Mouse (Mus musculus) limb, embryonic 11.5 days (tissue): ENCODE measurements around the gene Fgf22. TPM values are rescaled to one million over a fixed set of nuclear protein-coding genes. Genes with fewer than 3 reads are reported as not detected.

ENCODE experiments used
- ATAC-seq: fragments of 200-750 bp; cut with Nextera tagmentation; 2 replicates; pipeline ENCODE4 v1.8.0; 2017; ENCODE audit warnings: low read depth; ENCODE audit not compliant: insufficient number of reproducible peaks, low FRiP score, low TSS enrichment
- DNase-seq: peaks from one replicate; pipeline ENCODE4 v3.0.0-alpha.2; 2015; ENCODE audit warnings: low spot score
- H3K27ac ChIP-seq: fragments of 300-500 bp; sonication (generic); replicated peaks from 2 replicates; pipeline ENCODE4 v1.5.1; 2014; ENCODE audit warnings: low read depth, mild to moderate bottlenecking, low read length
- H3K27me3 ChIP-seq: fragments of 300-500 bp; sonication (generic); 2 replicates; pipeline ENCODE4 v1.6.1; 2014; ENCODE audit warnings: mild to moderate bottlenecking, low read length, mixed read lengths; ENCODE audit not compliant: control insufficient read depth, insufficient read depth
- H3K36me3 ChIP-seq: fragments of 300-500 bp; sonication (generic); 2 replicates; pipeline ENCODE4 v1.6.1; 2014; ENCODE audit warnings: mild to moderate bottlenecking, low read length, moderate library complexity, mixed read lengths; ENCODE audit not compliant: control insufficient read depth, insufficient read depth
- H3K4me1 ChIP-seq: fragments of 300-500 bp; sonication (generic); 2 replicates; pipeline ENCODE4 v1.6.1; 2014; ENCODE audit warnings: low read length, mixed read lengths; ENCODE audit not compliant: control insufficient read depth, insufficient read depth
- H3K4me2 ChIP-seq: fragments of 300-500 bp; sonication (generic); 2 replicates; pipeline ENCODE4 v1.6.1; 2014; ENCODE audit warnings: low read depth, mild to moderate bottlenecking, moderate library complexity; ENCODE audit not compliant: severe bottlenecking
- H3K4me3 ChIP-seq: fragments of 300-500 bp; sonication (generic); 2 replicates; pipeline ENCODE4 v1.5.1; 2014; ENCODE audit warnings: low read depth, low read length
- H3K9ac ChIP-seq: fragments of 300-500 bp; sonication (generic); 2 replicates; pipeline ENCODE4 v1.6.1; 2014; ENCODE audit warnings: mild to moderate bottlenecking, low read length
- H3K9me3 ChIP-seq: fragments of 300-500 bp; sonication (generic); 2 replicates; pipeline ENCODE4 v1.6.1; 2016; ENCODE audit warnings: low read length; ENCODE audit not compliant: control insufficient read depth
- WGBS: fragments of 180-500 bp; shearing (Covaris S2); extraction: QIAGEN DNeasy Blood & Tissue Kit; methylation state at CpG from one replicate; pipeline ENCODE4 v1.1.7; 2014; 5-methylcytosine and 5-hydroxymethylcytosine counted together
- polyA plus RNA-seq: library from polyadenylated mRNA; unstranded; fragments of >200 nt; fragmentation: Nextera tagmentation; extraction: Ambion mirVana; gene quantifications from 2 replicates; pipeline ENCODE4 v1.2.1, GENCODE M21; 2014

Fgf22 gene
- polyA plus RNA-seq, 1 experiment from 2014 or later, result 0.33 TPM

DNA sequence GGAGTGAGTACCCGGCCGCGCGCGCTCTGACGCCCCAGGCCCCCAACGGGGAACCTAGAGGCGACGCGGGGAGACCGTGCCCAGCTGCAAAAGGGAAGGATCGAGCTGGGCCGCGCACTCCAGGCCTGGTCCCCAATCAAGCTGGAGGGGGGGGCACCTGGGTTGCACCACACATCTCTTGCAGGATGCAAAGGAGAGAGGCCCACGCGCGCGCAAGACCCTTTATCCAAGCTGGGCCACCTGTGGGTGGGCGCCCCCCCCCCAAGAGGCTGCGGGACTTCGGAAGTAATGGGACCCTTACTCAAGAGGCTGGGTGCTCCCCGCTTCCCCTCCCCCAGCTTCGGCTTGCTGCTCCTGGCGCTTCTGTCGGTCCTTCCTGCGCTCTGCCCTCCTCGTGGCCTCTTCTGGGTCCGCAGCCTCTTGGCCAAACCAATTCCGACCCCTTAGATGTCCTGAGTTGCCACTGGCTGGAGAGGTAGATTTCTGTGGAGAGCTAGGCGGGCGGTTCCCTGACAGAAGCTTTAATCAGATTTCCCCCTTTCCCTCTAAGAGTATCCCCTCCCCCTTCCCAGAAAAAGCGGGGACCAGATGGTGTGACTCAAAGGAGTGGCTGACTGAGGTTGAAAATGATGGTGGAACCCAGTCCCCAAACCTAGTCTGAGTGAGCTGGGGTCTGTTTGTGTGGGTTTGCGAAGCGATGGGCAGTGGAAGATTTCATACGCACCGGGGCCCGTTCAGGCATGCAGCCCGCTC, 39.0 kb downstream of the Fgf22 start:
- H3K27ac ChIP-seq, result peak overlapping the region; percentile 72
- peak overlapping the region; percentile 96 for H3K9ac ChIP-seq
- H3K27me3 ChIP-seq, result no peaks in the 10 kb centered on the region
- peaks cover 15% of the 10 kb centered on the region for H3K4me1 ChIP-seq
- 3% methylated on average over 38 of the region's 38 CpGs for WGBS
- H3K36me3 ChIP-seq, result no peaks in the 10 kb centered on the region
- peak overlapping the region; percentile 93 for H3K4me3 ChIP-seq
- no peaks in the 10 kb centered on the region for H3K9me3 ChIP-seq
- no peak for ATAC-seq
- peak overlapping the region; percentile 93 for H3K4me2 ChIP-seq
- DNase-seq, result peak; percentile 68

DNA sequence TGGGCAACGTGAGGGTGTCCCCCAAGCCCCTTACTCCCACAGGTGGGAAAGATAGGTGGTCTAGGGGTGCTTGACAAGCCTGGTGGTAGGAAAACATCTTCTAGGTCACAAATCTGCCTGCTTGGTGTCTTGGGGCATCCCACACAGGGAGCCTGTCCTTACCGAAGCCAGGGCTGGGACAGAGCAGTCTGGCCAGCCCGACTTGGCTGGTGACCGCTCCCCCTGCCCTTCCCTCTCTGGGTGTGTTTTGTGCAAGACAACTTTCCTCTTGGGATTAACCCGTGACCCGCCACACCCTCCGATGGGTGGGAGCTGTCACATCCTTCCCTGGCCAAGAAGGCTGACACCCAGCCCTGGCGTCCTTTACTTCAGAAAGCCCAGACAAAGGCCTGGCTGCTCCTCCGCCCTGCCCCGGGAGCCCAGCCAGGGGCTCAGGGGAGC, 39.6 kb downstream of the Fgf22 start:
- ATAC-seq (0 out of 2 replicates have a peak, but pooled peaks have one; percentile 21), DNase-seq (peak; percentile 48)
- peak overlapping the region; percentile 96 for H3K9ac ChIP-seq
- H3K9me3 ChIP-seq, result no peaks in the 10 kb centered on the region
- H3K27ac ChIP-seq, result peak overlapping the region; percentile 72; the same call in 1 of the 2 replicates
- no peaks in the 10 kb centered on the region for H3K36me3 ChIP-seq
- H3K4me1 ChIP-seq, result peaks cover 15% of the 10 kb centered on the region
- 7% methylated on average over 10 of the region's 10 CpGs for WGBS
- no peaks in the 10 kb centered on the region for H3K27me3 ChIP-seq
- peak overlapping the region; percentile 93 for H3K4me2 ChIP-seq
- H3K4me3 ChIP-seq, result peak overlapping the region; percentile 93

DNA sequence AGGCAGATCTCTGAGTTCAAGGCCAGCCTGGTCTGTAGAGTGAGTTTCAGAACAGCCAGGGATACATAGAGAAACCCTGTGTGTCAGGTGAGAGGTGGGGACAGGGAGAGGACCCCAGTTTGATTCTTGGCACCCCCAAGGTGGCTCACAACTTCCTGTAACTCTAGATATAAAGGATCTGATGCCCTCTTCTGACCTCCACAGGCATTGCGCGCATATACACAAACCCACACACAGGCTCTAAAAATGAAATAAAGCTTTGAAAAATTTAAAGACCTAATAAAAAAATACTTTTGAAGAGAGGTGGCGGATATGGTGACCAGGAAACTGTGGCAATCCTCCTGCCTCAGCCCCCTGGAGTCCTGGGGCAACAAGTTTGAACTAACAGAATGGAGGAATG, 41.0 kb downstream of the Fgf22 start:
- H3K4me3 ChIP-seq, result no peak overlapping the region
- no peak for ATAC-seq
- no peak for DNase-seq
- peaks cover 15% of the 10 kb centered on the region for H3K4me1 ChIP-seq
- H3K9ac ChIP-seq, result no peak overlapping the region
- no peaks in the 10 kb centered on the region for H3K27me3 ChIP-seq
- no peak overlapping the region for H3K4me2 ChIP-seq
- WGBS, result 92% methylated on average over 3 of the region's 3 CpGs
- no peaks in the 10 kb centered on the region for H3K36me3 ChIP-seq
- H3K27ac ChIP-seq, result no peak overlapping the region
- no peaks in the 10 kb centered on the region for H3K9me3 ChIP-seq

DNA sequence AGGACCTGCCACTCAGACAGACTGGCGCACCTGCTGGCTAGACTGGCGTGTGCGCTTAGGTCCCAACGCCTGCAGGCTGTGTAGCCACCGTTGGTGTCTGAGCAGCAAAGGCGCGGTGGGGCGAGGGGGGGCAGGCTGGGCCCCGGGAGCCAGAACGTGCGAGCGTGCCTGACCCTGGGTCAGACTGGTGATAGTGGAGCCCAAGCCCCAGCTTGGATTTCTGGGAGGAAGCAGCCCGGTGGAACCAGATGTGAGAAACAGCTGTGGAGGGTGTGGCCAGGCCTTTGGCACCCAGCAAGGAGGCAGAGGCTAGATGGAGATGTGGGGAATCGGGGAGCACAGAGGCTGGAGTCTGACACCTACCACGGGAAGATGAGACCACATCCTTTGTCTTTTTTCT, 42.5 kb downstream of the Fgf22 start:
- H3K4me2 ChIP-seq, result no peak overlapping the region
- WGBS, result 32% methylated on average over 15 of the region's 15 CpGs
- ATAC-seq (no peak), DNase-seq (peak; percentile 47)
- peaks cover 20% of the 10 kb centered on the region for H3K4me1 ChIP-seq
- H3K9ac ChIP-seq, result no peak overlapping the region
- H3K27me3 ChIP-seq, result no peaks in the 10 kb centered on the region
- H3K27ac ChIP-seq, result no peak overlapping the region
- H3K4me3 ChIP-seq, result no peak overlapping the region
- H3K9me3 ChIP-seq, result no peaks in the 10 kb centered on the region
- H3K36me3 ChIP-seq, result no peaks in the 10 kb centered on the region

DNA sequence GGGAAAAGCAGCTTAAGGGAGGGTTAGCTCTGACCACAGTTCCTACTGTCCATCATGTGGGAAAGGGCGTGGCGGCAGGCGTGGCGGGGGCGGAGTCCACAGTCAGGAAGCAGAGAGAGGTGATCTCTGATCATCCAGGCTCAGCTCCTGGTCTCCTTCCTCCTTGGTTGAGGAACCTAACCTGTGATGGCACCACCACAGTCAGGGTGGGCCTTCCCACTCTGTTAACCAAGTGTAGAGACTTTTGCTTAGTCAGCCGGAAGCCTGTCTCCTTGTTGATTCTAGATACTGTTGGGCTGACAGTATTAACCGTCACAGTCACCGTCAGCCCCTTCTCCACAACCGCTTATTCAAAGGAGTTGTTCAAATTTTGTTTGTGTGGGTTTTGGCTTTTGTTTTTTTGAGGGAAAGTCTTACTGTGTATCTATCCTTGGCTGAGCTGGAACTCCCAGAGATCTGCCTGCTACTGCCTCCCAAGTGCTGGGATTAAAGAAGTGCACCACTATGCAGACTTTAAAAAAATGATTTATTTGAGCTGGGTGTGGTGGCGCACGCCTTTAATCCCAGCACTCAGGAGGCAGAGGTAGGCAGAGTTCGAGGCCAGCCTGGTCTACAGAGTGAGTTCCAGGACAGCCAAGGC, 43.5 kb downstream of the Fgf22 start:
- ATAC-seq (no peak), DNase-seq (no peak)
- H3K27ac ChIP-seq, result no peak overlapping the region
- peaks cover 31% of the 10 kb centered on the region for H3K4me1 ChIP-seq
- H3K27me3 ChIP-seq, result no peaks in the 10 kb centered on the region
- no peaks in the 10 kb centered on the region for H3K36me3 ChIP-seq
- no peak overlapping the region for H3K9ac ChIP-seq
- H3K4me3 ChIP-seq, result no peak overlapping the region
- 92% methylated on average over 12 of the region's 12 CpGs for WGBS
- H3K9me3 ChIP-seq, result no peaks in the 10 kb centered on the region
- no peak overlapping the region for H3K4me2 ChIP-seq

DNA sequence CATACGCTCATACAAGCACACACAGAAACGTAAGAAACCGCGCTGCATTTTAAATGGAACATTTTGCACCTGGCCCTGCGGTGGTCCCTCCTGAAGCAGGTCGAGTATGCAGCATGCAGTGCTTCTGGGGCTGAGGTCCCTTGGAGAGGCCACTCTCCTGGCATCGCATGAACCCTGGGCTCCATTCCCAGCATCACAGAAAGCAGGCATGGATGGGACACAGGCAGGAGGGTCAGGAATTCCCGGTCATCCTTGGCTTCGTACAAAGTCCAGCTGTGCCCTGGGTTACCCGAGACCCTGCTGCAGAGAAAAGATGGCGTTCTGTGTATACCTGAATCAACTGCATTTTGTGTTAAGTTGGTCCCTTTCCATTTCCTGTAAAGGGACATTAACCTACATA, 45.6 kb downstream of the Fgf22 start:
- Histone ChIP-seq H3K27ac (peak overlapping the region; percentile 21; the same call in 1 of the 2 replicates), H3K9me3 (no peaks in the 10 kb centered on the region), H3K36me3 (no peaks in the 10 kb centered on the region), H3K4me3 (no peak overlapping the region), H3K4me2 (no peak overlapping the region), H3K4me1 (peaks cover 36% of the 10 kb centered on the region), H3K27me3 (no peaks in the 10 kb centered on the region), H3K9ac (no peak overlapping the region)
- DNase-seq, result no peak
- 84% methylated on average over 11 of the region's 11 CpGs for WGBS
- no peak for ATAC-seq

DNA sequence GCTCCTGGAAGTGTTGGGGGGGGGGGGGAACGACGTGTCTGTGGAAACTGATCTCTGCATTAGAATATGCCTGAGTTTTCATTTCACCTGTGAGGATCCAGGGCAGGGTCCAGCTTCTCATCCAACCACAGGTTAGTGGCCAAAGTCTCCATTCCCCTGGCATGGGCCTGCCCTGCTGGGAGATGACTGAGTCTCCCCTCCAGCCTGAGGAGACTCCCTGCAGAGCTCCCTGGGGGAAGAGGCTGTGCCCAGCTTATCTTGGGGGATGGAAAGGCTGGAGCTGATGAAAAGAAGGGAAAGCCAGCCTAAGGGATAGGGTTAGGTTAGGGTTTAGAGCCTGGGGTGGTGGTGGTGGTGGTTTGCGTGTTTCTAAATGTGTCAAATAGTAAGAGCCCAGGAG, 47.0 kb downstream of the Fgf22 start:
- Histone ChIP-seq H3K4me2 (no peak overlapping the region), H3K27ac (no peak overlapping the region), H3K9ac (no peak overlapping the region), H3K36me3 (0 out of 2 replicates have a peak, but pooled peaks cover 2% of the 10 kb centered on the region), H3K4me1 (peaks cover 36% of the 10 kb centered on the region), H3K27me3 (no peaks in the 10 kb centered on the region), H3K4me3 (no peak overlapping the region), H3K9me3 (no peaks in the 10 kb centered on the region)
- 42% methylated on average over 2 of the region's 3 CpGs for WGBS
- ATAC-seq, result no peak
- no peak for DNase-seq

DNA sequence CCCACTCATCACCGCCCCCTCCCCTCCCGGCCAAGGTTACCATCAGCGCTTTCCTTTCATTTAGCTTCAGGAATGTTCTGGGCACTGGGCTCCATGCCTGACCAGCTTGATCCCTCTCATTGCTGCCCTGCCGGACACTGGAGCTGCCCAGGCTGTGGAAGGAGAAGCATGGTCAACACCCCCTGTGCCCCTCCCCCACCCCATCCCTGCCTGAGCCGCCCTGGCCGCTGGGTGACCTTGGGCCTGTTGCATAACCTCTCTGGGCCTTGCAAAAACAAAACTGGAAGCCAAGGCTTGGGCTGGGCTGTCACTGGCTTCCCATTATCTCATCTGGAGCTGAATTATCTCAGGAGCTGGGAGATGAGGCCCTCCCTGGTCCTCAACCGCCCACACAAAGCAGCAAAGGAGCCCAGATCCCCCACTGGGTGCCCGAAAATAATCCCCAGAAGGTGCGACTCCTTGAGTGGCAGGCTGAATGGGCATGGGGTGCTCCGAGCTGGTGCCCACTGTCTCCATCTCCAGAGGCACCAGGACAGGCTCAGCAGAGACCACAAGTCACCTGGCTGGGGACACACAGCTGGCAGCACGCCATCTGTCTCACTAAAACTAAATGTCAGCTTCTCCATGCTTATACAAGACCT, 47.6 kb downstream of the Fgf22 start:
- DNase-seq, result no peak
- WGBS, result 52% methylated on average over 11 of the region's 11 CpGs
- Histone ChIP-seq H3K4me2 (peak overlapping the region; percentile 4; the same call in 1 of the 2 replicates), H3K27me3 (no peaks in the 10 kb centered on the region), H3K9ac (no peak overlapping the region), H3K27ac (0 out of 2 replicates have a peak overlapping the region, but pooled peaks have one; percentile 36), H3K4me1 (peaks cover 32% of the 10 kb centered on the region), H3K4me3 (no peak overlapping the region), H3K36me3 (0 out of 2 replicates have a peak, but pooled peaks cover 2% of the 10 kb centered on the region), H3K9me3 (no peaks in the 10 kb centered on the region)
- no peak for ATAC-seq
